ENCODE assay signal across 8 mouse cellular contexts in genomic region chr2:157565898-157566259, GRCm38 (mm10). TPM values are rescaled to one million over a fixed set of nuclear protein-coding genes. Genes with fewer than 3 reads are reported as not detected.
DNase-seq lines count a peak whose midpoint lies in the region; ATAC-seq and TF ChIP-seq lines count a peak whose summit lies in the region.

No protein-coding gene starts in this region.

- H3K27me3 ChIP-seq in embryonic facial prominence, embryonic 13.5 days = no peaks in the 10 kb centered on the region
- H3K27me3 ChIP-seq in intestine, embryonic 16.5 days (replicated peaks; ENCODE audit: control insufficient read depth, insufficient read depth, low read length) = no peaks in the 10 kb centered on the region
- H3K27me3 ChIP-seq in neural tube, embryonic 13.5 days = no peaks in the 10 kb centered on the region

- 0 out of 2 replicates have a peak, but pooled peaks have one; percentile 28 for ATAC-seq in embryonic facial prominence, embryonic 13.5 days (ENCODE audit: insufficient number of reproducible peaks, insufficient read depth, low FRiP score, low TSS enrichment, low read depth)
- peak; percentile 32 for ATAC-seq in intestine, embryonic 16.5 days
- peak; percentile 37; the same call in 1 of the 2 replicates for ATAC-seq in neural tube, embryonic 13.5 days (ENCODE audit: low read depth)

- peak overlapping the region; percentile 60 for H3K4me3 ChIP-seq in lung, adult 2 months (replicated peaks; ENCODE audit: extremely low read depth, low read depth, low read length)
- H3K4me3 ChIP-seq in embryonic facial prominence, embryonic 13.5 days = peak overlapping the region; percentile 96
- H3K4me3 ChIP-seq in intestine, embryonic 16.5 days (ENCODE audit: low read length) = peak overlapping the region; percentile 96
- H3K4me3 ChIP-seq in neural tube, embryonic 13.5 days = peak overlapping the region; percentile 70

- peaks cover 9% of the 10 kb centered on the region; the same call in 1 of the 2 replicates for H3K4me1 ChIP-seq in lung, adult 2 months (ENCODE audit: control insufficient read depth, insufficient read depth, low read length)
- H3K4me1 ChIP-seq in embryonic facial prominence, embryonic 13.5 days = peaks cover 41% of the 10 kb centered on the region
- peaks cover 19% of the 10 kb centered on the region for H3K4me1 ChIP-seq in intestine, embryonic 16.5 days (ENCODE audit: control insufficient read depth, insufficient read depth, low read length)
- peaks cover 55% of the 10 kb centered on the region for H3K4me1 ChIP-seq in neural tube, embryonic 13.5 days (replicated peaks)

- peak overlapping the region; percentile 97 for H3K9ac ChIP-seq in embryonic facial prominence, embryonic 13.5 days
- H3K9ac ChIP-seq in intestine, embryonic 16.5 days (ENCODE audit: low read depth, low read length) = peak overlapping the region; percentile 97
- H3K9ac ChIP-seq in neural tube, embryonic 13.5 days = peak overlapping the region; percentile 91

- TF ChIP-seq CTCF in lung, adult 2 months (IDR thresholded peaks at IDR 0.05; ENCODE audit: insufficient read depth, low read length) = no peak

- no peak for TF ChIP-seq POLR2A in lung, adult 2 months (IDR thresholded peaks at IDR 0.05; ENCODE audit: borderline replicate concordance, extremely low read depth, low read depth, low read length)

- WGBS in lung, adult 2 months = 1% methylated on average over 32 of the region's 35 CpGs
- 0% methylated on average over 35 of the region's 35 CpGs for WGBS in embryonic facial prominence, embryonic 13.5 days
- WGBS in intestine, embryonic 16.5 days = 0% methylated on average over 35 of the region's 35 CpGs
- WGBS in neural tube, embryonic 13.5 days = under 1% methylated on average over 35 of the region's 35 CpGs

- H3K36me3 ChIP-seq in embryonic facial prominence, embryonic 13.5 days = peaks cover 33% of the 10 kb centered on the region
- H3K36me3 ChIP-seq in intestine, embryonic 16.5 days (ENCODE audit: control insufficient read depth, insufficient read depth, low read length) = peaks cover 13% of the 10 kb centered on the region
- peaks cover 35% of the 10 kb centered on the region for H3K36me3 ChIP-seq in neural tube, embryonic 13.5 days

- peak overlapping the region; percentile 86 for H3K4me2 ChIP-seq in embryonic facial prominence, embryonic 13.5 days
- peak overlapping the region; percentile 77 for H3K4me2 ChIP-seq in intestine, embryonic 16.5 days (ENCODE audit: low read depth, low read length)
- peak overlapping the region; percentile 88 for H3K4me2 ChIP-seq in neural tube, embryonic 13.5 days

- peaks cover 22% of the 10 kb centered on the region for H3K9me3 ChIP-seq in embryonic facial prominence, embryonic 13.5 days
- H3K9me3 ChIP-seq in intestine, embryonic 16.5 days (ENCODE audit: control insufficient read depth, low read length) = peaks cover 16% of the 10 kb centered on the region
- H3K9me3 ChIP-seq in neural tube, embryonic 13.5 days = peaks cover 24% of the 10 kb centered on the region

- H3K27ac ChIP-seq in embryonic facial prominence, embryonic 13.5 days = peak overlapping the region; percentile 90
- H3K27ac ChIP-seq in intestine, embryonic 16.5 days (ENCODE audit: low read length) = peak overlapping the region; percentile 89
- peak overlapping the region; percentile 90 for H3K27ac ChIP-seq in neural tube, embryonic 13.5 days (replicated peaks)

- no peak for DNase-seq in lung, adult 2 months
- DNase-seq in lung, postnatal 25 days (ENCODE audit: low spot score) = no peak
- no peak for DNase-seq in cerebellum, postnatal 10 days
- DNase-seq in ovary, postnatal 36 days (ENCODE audit: low spot score) = no peak
- no peak for DNase-seq in ovary, postnatal 14 days (ENCODE audit: low spot score)

RNA-seq across cellular contexts. Expression of gene Blcap, which starts 5.2 kb away (rescaled TPM):
- polyA plus RNA-seq in lung, adult 2 months (2012; rRNA removed) = 41.3 and 49.3 TPM in 2 replicates
- 66.7 and 68.7 TPM in 2 replicates for polyA plus RNA-seq in embryonic facial prominence, embryonic 13.5 days (2015; fragmentation: Nextera tagmentation; extraction: Ambion mirVana)
- 39.0 and 42.0 TPM in 2 replicates for polyA plus RNA-seq in intestine, embryonic 16.5 days (2015; fragmentation: Nextera tagmentation; extraction: Ambion mirVana)
- polyA plus RNA-seq in neural tube, embryonic 13.5 days (2015; fragmentation: Nextera tagmentation; extraction: Ambion mirVana) = 165 TPM in 2 replicates

RNA-seq across cellular contexts. Expression of gene Nnat, which starts 6.0 kb away (rescaled TPM):
- polyA plus RNA-seq in lung, adult 2 months (2012; rRNA removed) = 25.3 and 56.8 TPM in 2 replicates
- polyA plus RNA-seq in embryonic facial prominence, embryonic 13.5 days (2015; fragmentation: Nextera tagmentation; extraction: Ambion mirVana) = 732 and 923 TPM in 2 replicates
- 302 and 323 TPM in 2 replicates for polyA plus RNA-seq in intestine, embryonic 16.5 days (2015; fragmentation: Nextera tagmentation; extraction: Ambion mirVana)
- 4,054 and 4,218 TPM in 2 replicates for polyA plus RNA-seq in neural tube, embryonic 13.5 days (2015; fragmentation: Nextera tagmentation; extraction: Ambion mirVana)
